Mouse (Mus musculus): ENCODE results near the gene Pknox1. TPM values are rescaled to one million over a fixed set of nuclear protein-coding genes. Genes with fewer than 3 reads are reported as not detected.
A peak's percentile ranks its signal among the peaks of the same experiment; 100 is the strongest.

Pknox1 gene
- polyA plus RNA-seq, 1 experiment from 2014 or later = 39.4 TPM

GRCm38 (mm10) chr17:31631081-31631800 is 66.7 kb downstream of the Pknox1 start:
- 77% methylated on average over 10 of the region's 10 CpGs for WGBS
- no peak overlapping the region for H3K9ac ChIP-seq (ENCODE audit: low read length)
- no peak for ATAC-seq (replicated peaks; ENCODE audit: low FRiP score, low TSS enrichment, low read depth)

GRCm38 (mm10) chr17:31633007-31633406 is 68.5 kb downstream of the Pknox1 start:
- WGBS = 79% methylated on average over 6 of the region's 6 CpGs
- no peaks in the 10 kb centered on the region for H3K36me3 ChIP-seq (ENCODE audit: control insufficient read depth, insufficient read depth, low read length)
- H3K27ac ChIP-seq (ENCODE audit: low read depth) = no peak overlapping the region
- ATAC-seq (replicated peaks; ENCODE audit: low FRiP score, low TSS enrichment, low read depth) = no peak
- DNase-seq (ENCODE audit: low spot score) = no peak
- H3K9ac ChIP-seq (ENCODE audit: low read length) = no peak overlapping the region
- peaks cover 8% of the 10 kb centered on the region for H3K4me1 ChIP-seq (replicated peaks; ENCODE audit: control insufficient read depth, insufficient read depth, low read length)
- no peaks in the 10 kb centered on the region for H3K9me3 ChIP-seq (ENCODE audit: control insufficient read depth, low read length)
- H3K4me3 ChIP-seq (ENCODE audit: low read depth, low read length) = no peak overlapping the region
- no peak overlapping the region for H3K4me2 ChIP-seq (ENCODE audit: low read length)
- H3K27me3 ChIP-seq (replicated peaks; ENCODE audit: control insufficient read depth, insufficient read depth, low read length) = peaks cover 21% of the 10 kb centered on the region

More at GRCm38 (mm10) chr17:31631081-31631800, 66.7 kb downstream of the Pknox1 start:
- no peak overlapping the region for H3K4me2 ChIP-seq (ENCODE audit: low read length)
- no peak overlapping the region for H3K4me3 ChIP-seq (ENCODE audit: low read depth, low read length)
- no peak for DNase-seq (ENCODE audit: low spot score)
- H3K9me3 ChIP-seq (ENCODE audit: control insufficient read depth, low read length) = no peaks in the 10 kb centered on the region
- peaks cover 14% of the 10 kb centered on the region for H3K27me3 ChIP-seq (replicated peaks; ENCODE audit: control insufficient read depth, insufficient read depth, low read length)
- no peaks in the 10 kb centered on the region for H3K36me3 ChIP-seq (ENCODE audit: control insufficient read depth, insufficient read depth, low read length)
- H3K27ac ChIP-seq (ENCODE audit: low read depth) = no peak overlapping the region
- H3K4me1 ChIP-seq (replicated peaks; ENCODE audit: control insufficient read depth, insufficient read depth, low read length) = peaks cover 2% of the 10 kb centered on the region

DNA sequence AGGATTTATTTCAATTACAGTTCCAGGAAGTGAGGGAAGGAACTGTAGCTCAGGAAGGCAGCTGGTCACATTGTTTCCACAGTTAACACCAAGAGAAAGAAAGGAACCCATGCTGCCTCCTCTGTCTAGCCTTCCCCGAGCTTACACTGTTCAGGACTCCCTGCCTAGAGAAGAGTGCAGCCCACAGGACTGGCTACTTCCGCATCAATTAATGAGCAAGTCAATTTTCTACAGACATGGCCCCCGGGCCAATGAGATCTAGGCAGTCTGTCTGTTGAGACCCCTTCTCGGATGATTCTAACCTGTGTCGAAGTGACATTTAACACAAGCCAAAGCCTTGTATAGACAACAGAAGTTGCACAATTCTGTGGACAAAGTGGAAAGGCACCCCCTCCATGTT is 70.4 kb downstream of the Pknox1 start:
- DNase-seq (ENCODE audit: low spot score) = no peak
- no peak overlapping the region for H3K27ac ChIP-seq (ENCODE audit: low read depth)
- peaks cover 21% of the 10 kb centered on the region for H3K27me3 ChIP-seq (replicated peaks; ENCODE audit: control insufficient read depth, insufficient read depth, low read length)
- no peaks in the 10 kb centered on the region for H3K9me3 ChIP-seq (ENCODE audit: control insufficient read depth, low read length)
- peaks cover 8% of the 10 kb centered on the region for H3K4me1 ChIP-seq (replicated peaks; ENCODE audit: control insufficient read depth, insufficient read depth, low read length)
- no peaks in the 10 kb centered on the region for H3K36me3 ChIP-seq (ENCODE audit: control insufficient read depth, insufficient read depth, low read length)
- ATAC-seq (replicated peaks; ENCODE audit: low FRiP score, low TSS enrichment, low read depth) = no peak
- 79% methylated on average over 5 of the region's 5 CpGs for WGBS
- no peak overlapping the region for H3K4me3 ChIP-seq (ENCODE audit: low read depth, low read length)
- no peak overlapping the region for H3K9ac ChIP-seq (ENCODE audit: low read length)
- no peak overlapping the region for H3K4me2 ChIP-seq (ENCODE audit: low read length)

DNA sequence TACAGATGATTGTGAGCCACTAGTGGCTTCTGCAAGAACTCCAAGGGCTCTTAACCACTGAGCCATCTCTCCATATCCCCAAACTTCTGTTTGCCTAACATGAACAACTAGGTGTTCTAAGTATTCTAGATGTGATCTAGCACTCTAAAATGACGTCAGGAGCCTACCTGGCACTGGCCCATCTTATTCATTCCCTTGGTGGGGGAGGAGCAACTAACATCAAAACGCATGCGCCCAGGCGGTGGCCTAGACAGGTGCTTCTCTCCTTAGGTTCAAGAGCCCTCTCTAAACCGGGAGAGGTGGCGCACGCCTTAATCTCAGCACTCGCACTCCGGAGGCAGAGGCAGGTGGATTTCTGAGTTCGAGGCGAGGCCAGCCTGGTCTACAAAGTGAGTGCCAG is 71.2 kb downstream of the Pknox1 start:
- WGBS = 58% methylated on average over 11 of the region's 11 CpGs
- Histone ChIP-seq H3K27ac (ENCODE audit: low read depth) (no peak overlapping the region), H3K4me3 (ENCODE audit: low read depth, low read length) (no peak overlapping the region), H3K9me3 (ENCODE audit: control insufficient read depth, low read length) (no peaks in the 10 kb centered on the region), H3K36me3 (ENCODE audit: control insufficient read depth, insufficient read depth, low read length) (no peaks in the 10 kb centered on the region), H3K9ac (ENCODE audit: low read length) (no peak overlapping the region), H3K4me1 (replicated peaks; ENCODE audit: control insufficient read depth, insufficient read depth, low read length) (peaks cover 8% of the 10 kb centered on the region), H3K4me2 (ENCODE audit: low read length) (no peak overlapping the region), H3K27me3 (replicated peaks; ENCODE audit: control insufficient read depth, insufficient read depth, low read length) (peaks cover 21% of the 10 kb centered on the region)
- DNase-seq (ENCODE audit: low spot score) (no peak), ATAC-seq (replicated peaks; ENCODE audit: low FRiP score, low TSS enrichment, low read depth) (no peak)

DNA sequence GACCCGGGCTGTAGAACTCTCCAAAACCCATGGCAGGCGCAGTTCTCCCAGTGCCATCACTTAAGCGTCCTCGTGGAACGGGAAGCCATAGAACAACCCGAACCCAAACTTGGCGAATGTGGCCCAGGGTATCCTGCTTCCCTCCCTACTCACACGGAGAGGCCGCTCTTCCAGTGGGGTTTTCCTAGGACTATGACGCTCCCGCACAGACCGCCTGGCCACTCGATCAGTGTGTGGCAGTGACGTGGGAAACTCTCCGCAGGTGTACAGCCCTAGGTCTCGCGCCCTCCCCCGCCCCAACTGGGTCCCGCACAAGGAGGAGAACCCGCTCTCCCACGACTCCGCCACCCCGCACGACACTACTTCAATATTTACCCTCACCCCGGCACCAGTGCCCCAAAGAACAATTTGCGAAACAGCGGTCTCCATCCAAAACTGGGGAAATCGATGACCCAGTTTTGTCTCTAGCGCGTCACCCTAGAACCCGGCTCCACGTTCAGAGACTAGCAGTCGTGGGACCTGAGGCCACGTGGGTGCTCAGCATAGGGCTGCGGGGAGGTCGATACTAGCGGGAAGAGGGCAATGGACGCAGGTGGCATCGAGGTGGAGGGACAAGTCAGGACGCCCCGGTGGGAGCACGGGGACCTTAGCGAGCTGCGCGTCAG is 71.9 kb downstream of the Pknox1 start:
- H3K9me3 ChIP-seq (ENCODE audit: control insufficient read depth, low read length) = no peaks in the 10 kb centered on the region
- WGBS = 4% methylated on average over 45 of the region's 45 CpGs
- H3K4me3 ChIP-seq (ENCODE audit: low read depth, low read length) = peak overlapping the region; percentile 48
- no peaks in the 10 kb centered on the region for H3K36me3 ChIP-seq (ENCODE audit: control insufficient read depth, insufficient read depth, low read length)
- peaks cover 21% of the 10 kb centered on the region for H3K27me3 ChIP-seq (replicated peaks; ENCODE audit: control insufficient read depth, insufficient read depth, low read length)
- peak; percentile 36 for ATAC-seq (replicated peaks; ENCODE audit: low FRiP score, low TSS enrichment, low read depth)
- H3K9ac ChIP-seq (ENCODE audit: low read length) = peak overlapping the region; percentile 42; the same call in 1 of the 2 replicates
- H3K27ac ChIP-seq (ENCODE audit: low read depth) = no peak overlapping the region
- DNase-seq (ENCODE audit: low spot score) = peak; percentile 65
- peaks cover 8% of the 10 kb centered on the region for H3K4me1 ChIP-seq (replicated peaks; ENCODE audit: control insufficient read depth, insufficient read depth, low read length)
- H3K4me2 ChIP-seq (ENCODE audit: low read length) = peak overlapping the region; percentile 100

DNA sequence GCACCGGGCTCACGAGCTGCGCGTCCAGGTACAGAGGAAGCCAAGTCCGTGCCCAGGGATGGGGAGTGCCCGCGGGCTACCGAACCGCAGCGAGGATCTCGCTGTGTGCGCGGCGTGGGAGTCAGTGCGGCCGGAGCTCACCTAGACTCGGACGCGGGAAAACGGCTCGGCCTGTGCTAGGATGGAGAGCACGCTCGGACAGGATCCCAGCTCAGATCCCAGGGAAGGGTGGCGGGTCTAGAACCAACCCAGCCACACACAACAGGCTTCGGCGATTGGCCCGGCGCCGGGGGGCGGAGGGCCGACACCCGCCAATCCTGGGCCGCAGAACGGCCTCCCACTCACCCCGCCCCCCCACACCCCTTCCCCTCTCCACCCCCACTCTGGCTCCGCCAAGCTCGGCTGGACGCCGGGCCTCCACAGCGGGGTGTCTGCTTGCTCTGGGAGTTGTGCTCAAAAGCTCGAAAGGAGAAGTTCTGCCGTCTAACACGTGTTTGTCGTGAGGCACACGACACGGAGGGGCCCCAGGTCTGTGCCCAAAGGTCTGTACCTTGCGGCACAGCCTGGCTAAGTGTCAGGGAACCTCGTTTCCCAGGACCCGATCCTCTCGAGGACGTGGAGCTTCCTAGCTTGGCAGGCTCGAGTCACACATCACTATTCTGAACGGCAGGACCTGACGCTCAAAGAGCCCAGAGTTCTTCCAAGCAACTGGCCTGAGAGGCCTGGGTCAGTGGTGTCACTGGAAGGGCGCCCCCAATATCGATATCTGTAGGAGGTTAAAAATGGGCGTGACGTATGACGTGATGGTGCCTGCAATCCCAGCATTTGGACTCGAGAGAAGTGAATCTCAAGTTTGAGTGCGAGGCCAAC is 72.6 kb downstream of the Pknox1 start, which contains the start of gene Cbs:
Gene Cbs (minus strand): TSS at position 297 of the 870 bp plus-strand sequence.
- Histone ChIP-seq H3K27ac (ENCODE audit: low read depth) (no peak within 1 kb of the TSS), H3K4me3 (ENCODE audit: low read depth, low read length) (peak within 1 kb of the TSS; percentile 48)

DNA sequence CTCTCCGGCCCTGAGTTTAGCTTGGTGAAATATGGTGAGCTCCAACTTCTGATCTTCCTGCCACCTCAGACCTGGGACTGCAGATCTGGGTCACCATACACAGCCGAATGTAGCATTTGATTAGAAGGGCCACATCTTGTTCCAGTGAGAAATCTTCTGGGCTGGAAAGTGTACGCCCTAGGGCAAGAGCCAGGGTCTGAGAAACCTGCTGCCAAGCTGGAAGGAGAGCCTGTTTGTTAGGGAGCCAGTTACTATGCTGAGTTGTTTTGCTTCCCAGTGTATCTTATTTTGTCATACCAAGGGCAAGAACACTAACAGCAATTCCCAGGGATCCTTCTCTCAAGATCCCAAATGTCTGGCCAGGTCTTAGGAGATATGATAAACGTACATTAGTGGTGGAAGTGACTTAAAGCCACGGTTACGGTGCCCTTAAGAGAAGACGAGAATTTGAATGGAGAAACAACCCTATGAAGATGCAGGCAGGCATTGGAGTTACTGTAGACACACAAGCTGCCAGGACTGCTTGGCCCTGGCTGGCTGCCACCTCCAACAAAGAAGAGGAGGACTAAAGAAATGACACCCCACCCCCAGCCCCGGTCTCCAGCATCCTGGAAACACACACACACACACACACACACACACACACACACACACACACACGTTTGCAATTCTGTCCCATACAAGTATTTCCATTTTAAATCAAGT is 73.5 kb downstream of the Pknox1 start:
- DNase-seq (ENCODE audit: low spot score) = no peak
- 63% methylated on average over 9 of the region's 9 CpGs for WGBS
- Histone ChIP-seq H3K27ac (ENCODE audit: low read depth) (no peak overlapping the region), H3K9ac (ENCODE audit: low read length) (no peak overlapping the region), H3K36me3 (ENCODE audit: control insufficient read depth, insufficient read depth, low read length) (no peaks in the 10 kb centered on the region), H3K9me3 (ENCODE audit: control insufficient read depth, low read length) (no peaks in the 10 kb centered on the region), H3K4me2 (ENCODE audit: low read length) (no peak overlapping the region), H3K4me1 (replicated peaks; ENCODE audit: control insufficient read depth, insufficient read depth, low read length) (peaks cover 8% of the 10 kb centered on the region), H3K27me3 (replicated peaks; ENCODE audit: control insufficient read depth, insufficient read depth, low read length) (peaks cover 21% of the 10 kb centered on the region), H3K4me3 (ENCODE audit: low read depth, low read length) (no peak overlapping the region)
- no peak for ATAC-seq (replicated peaks; ENCODE audit: low FRiP score, low TSS enrichment, low read depth)

More for the DNA sequence above, 72.6 kb downstream of the Pknox1 start, which contains the start of gene Cbs:
- Histone ChIP-seq H3K9ac (ENCODE audit: low read length) (peak within 1 kb of the TSS; percentile 42; the same call in 1 of the 2 replicates), H3K36me3 (ENCODE audit: control insufficient read depth, insufficient read depth, low read length) (no peaks in the 10 kb centered on the region), H3K9me3 (ENCODE audit: control insufficient read depth, low read length) (no peaks in the 10 kb centered on the region), H3K4me1 (replicated peaks; ENCODE audit: control insufficient read depth, insufficient read depth, low read length) (peaks cover 8% of the 10 kb centered on the region), H3K27me3 (replicated peaks; ENCODE audit: control insufficient read depth, insufficient read depth, low read length) (peaks cover 21% of the 10 kb centered on the region), H3K4me2 (ENCODE audit: low read length) (peak within 1 kb of the TSS; percentile 100)
- ATAC-seq (replicated peaks; ENCODE audit: low FRiP score, low TSS enrichment, low read depth) (peak; percentile 87), DNase-seq (ENCODE audit: low spot score) (peak; percentile 85)
- 2% methylated on average over 59 of the region's 61 CpGs for WGBS

- H3K27me3 ChIP-seq (replicated peaks; ENCODE audit: control insufficient read depth, insufficient read depth, low read length) = peaks cover 21% of the 10 kb centered on the region
- ATAC-seq (replicated peaks; ENCODE audit: low FRiP score, low TSS enrichment, low read depth) (no peak), DNase-seq (ENCODE audit: low spot score) (no peak)
- H3K4me1 ChIP-seq (replicated peaks; ENCODE audit: control insufficient read depth, insufficient read depth, low read length) = peaks cover 8% of the 10 kb centered on the region
- no peaks in the 10 kb centered on the region for H3K36me3 ChIP-seq (ENCODE audit: control insufficient read depth, insufficient read depth, low read length)
- H3K9ac ChIP-seq (ENCODE audit: low read length) = no peak overlapping the region
- no peaks in the 10 kb centered on the region for H3K9me3 ChIP-seq (ENCODE audit: control insufficient read depth, low read length)
- no peak overlapping the region for H3K4me3 ChIP-seq (ENCODE audit: low read depth, low read length)
- 60% methylated on average over 4 of the region's 4 CpGs for WGBS
- H3K4me2 ChIP-seq (ENCODE audit: low read length) = no peak overlapping the region
- H3K27ac ChIP-seq (ENCODE audit: low read depth) = no peak overlapping the region
These were observed 75.1 kb downstream of the Pknox1 start for GRCm38 (mm10) chr17:31639651-31640050.

All from intestine, embryonic 14.5 days (tissue).